ENCODE assay signal across 11 mouse cellular contexts in the genomic region with DNA sequence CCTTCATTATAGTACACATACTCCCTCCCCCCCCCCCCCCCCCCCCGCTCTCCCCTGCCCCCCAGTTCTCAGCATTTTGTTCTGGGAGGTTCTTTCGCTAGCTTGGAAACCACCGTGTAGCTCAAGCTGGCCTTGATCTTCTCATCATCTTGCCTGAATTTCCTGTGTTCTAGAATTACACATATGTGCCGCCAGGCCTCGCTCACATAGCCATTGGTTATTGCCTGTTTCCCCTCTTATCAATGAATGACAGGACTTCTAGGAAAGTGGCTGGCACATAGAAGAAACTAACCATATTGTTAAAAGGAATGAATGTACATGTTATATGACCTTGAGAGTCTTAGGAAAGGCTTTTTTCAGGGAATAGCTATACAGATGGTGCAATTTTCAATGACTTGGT.
"Had no signal": no experiment of that assay in that cellular context is flagged by ENCODE, and none has a peak within 500 bp of the region (broad histone marks: within the 10 kb centered on the region; RNA-seq: fewer than 3 reads in every experiment).

No protein-coding gene starts in this region.

- ATAC-seq: hindbrain, embryonic 16.5 days; inflammation-experienced regulatory T-cells, adult 6 months had no signal

- DNase-seq: gastrocnemius, adult 2 months; gastrocnemius, postnatal 10 days; gastrocnemius, postnatal 25 days; kidney, adult 18-20 months; kidney, adult 8-10 months; kidney, postnatal 10 days; kidney, postnatal 25 days; kidney, postnatal 4 days; liver had no signal
